Mouse (Mus musculus): ENCODE results near the gene Zmpste24.

Zmpste24 gene

GRCm38 (mm10) chr4:121031440-121031839 is 66.6 kb downstream of the Zmpste24 start:
- no peak for DNase-seq

GRCm38 (mm10) chr4:121029632-121030031 is 68.4 kb downstream of the Zmpste24 start:
- no peak for DNase-seq

GRCm38 (mm10) chr4:121028659-121029392 is 69.2 kb downstream of the Zmpste24 start:
- DNase-seq, result no peak

GRCm38 (mm10) chr4:121028146-121028545 is 69.9 kb downstream of the Zmpste24 start:
- no peak for DNase-seq

GRCm38 (mm10) chr4:121025681-121026080 is 72.4 kb downstream of the Zmpste24 start:
- DNase-seq, result no peak

- DNase-seq, result no peak
Observed at GRCm38 (mm10) chr4:121023941-121024340, 74.1 kb downstream of the Zmpste24 start.

- DNase-seq, result no peak
Observed at GRCm38 (mm10) chr4:121023464-121023863, 74.6 kb downstream of the Zmpste24 start.

GRCm38 (mm10) chr4:121021911-121022310 is 76.1 kb downstream of the Zmpste24 start:
- no peak for DNase-seq

- DNase-seq, result no peak
Observed at GRCm38 (mm10) chr4:121020040-121020790, 77.8 kb downstream of the Zmpste24 start.

GRCm38 (mm10) chr4:121018250-121018649 is 79.8 kb downstream of the Zmpste24 start:
- no peak for DNase-seq

GRCm38 (mm10) chr4:121016928-121017657 is 80.9 kb downstream of the Zmpste24 start, which contains the start of gene Smap2:
Gene Smap2 (minus strand): TSS chr4:121017247.
- peak; percentile 99 for DNase-seq

- peak; percentile 80 for DNase-seq
Observed at GRCm38 (mm10) chr4:121016021-121016898, 81.8 kb downstream of the Zmpste24 start.

GRCm38 (mm10) chr4:121015268-121015659 is 82.8 kb downstream of the Zmpste24 start:
- DNase-seq, result no peak

GRCm38 (mm10) chr4:121014594-121015267 is 83.3 kb downstream of the Zmpste24 start:
- DNase-seq, result no peak

- DNase-seq, result no peak
Observed at GRCm38 (mm10) chr4:121010770-121011549, 87.1 kb downstream of the Zmpste24 start.

All from cerebellum, adult 11-12 months (tissue).